Mouse (Mus musculus) liver, embryonic 11.5 days (tissue): ENCODE data around the gene Dnhd1. TPM values are rescaled to one million over a fixed set of nuclear protein-coding genes. Genes with fewer than 3 reads are reported as not detected.
"Not testable (repeated sequence)": the region's sequence is repeated elsewhere in the genome, so short reads cannot be mapped to it uniquely, and the experiment has no call there.

Experiments
- ATAC-seq: fragments of 200-750 bp; cut with Nextera tagmentation; replicated peaks from 2 replicates; pipeline ENCODE4 v1.8.0; 2017; ENCODE audit warnings: moderate number of reproducible peaks, mild to moderate bottlenecking, moderate TSS enrichment, moderate library complexity; ENCODE audit not compliant: low FRiP score
- DNase-seq: peaks from one replicate; pipeline ENCODE4 v3.0.0-alpha.2; 2017; ENCODE audit warnings: low spot score
- H3K27ac ChIP-seq: fragments of 300-500 bp; sonication (generic); 2 replicates; pipeline ENCODE4 v1.5.1; 2014; ENCODE audit warnings: mild to moderate bottlenecking, low read depth, low read length, control low read depth
- H3K27me3 ChIP-seq: fragments of 300-500 bp; sonication (generic); replicated peaks from 2 replicates; pipeline ENCODE4 v1.6.1; 2014; ENCODE audit warnings: low read length, mixed read lengths; ENCODE audit not compliant: control insufficient read depth, insufficient read depth
- H3K36me3 ChIP-seq: fragments of 300-500 bp; sonication (generic); 2 replicates; pipeline ENCODE4 v1.6.1; 2014; ENCODE audit warnings: mild to moderate bottlenecking, low read length, moderate library complexity, mixed read lengths; ENCODE audit not compliant: control insufficient read depth, insufficient read depth
- H3K4me1 ChIP-seq: fragments of 300-500 bp; sonication (generic); replicated peaks from 2 replicates; pipeline ENCODE4 v1.6.1; 2014; ENCODE audit warnings: low read length, mixed read lengths; ENCODE audit not compliant: control insufficient read depth, insufficient read depth
- H3K4me2 ChIP-seq: fragments of 300-500 bp; sonication (generic); 2 replicates; pipeline ENCODE4 v1.6.1; 2014; ENCODE audit warnings: mild to moderate bottlenecking, control low read depth, moderate library complexity
- H3K4me3 ChIP-seq: fragments of 300-500 bp; sonication (generic); 2 replicates; pipeline ENCODE4 v1.5.1; 2014; ENCODE audit warnings: low read depth, low read length, control low read depth
- H3K9ac ChIP-seq: fragments of 300-500 bp; sonication (generic); 2 replicates; pipeline ENCODE4 v1.6.1; 2014; ENCODE audit warnings: low read depth, low read length, control low read depth
- H3K9me3 ChIP-seq: fragments of 300-500 bp; sonication (generic); 2 replicates; pipeline ENCODE4 v1.6.1; 2016; ENCODE audit warnings: low read length, inconsistent platforms, mixed read lengths; ENCODE audit not compliant: control insufficient read depth
- WGBS: fragments of 180-500 bp; shearing (Covaris S2); extraction: QIAGEN DNeasy Blood & Tissue Kit; methylation state at CpG from one replicate; pipeline ENCODE4 v1.1.7; 2014; 5-methylcytosine and 5-hydroxymethylcytosine counted together
- polyA plus RNA-seq: library from polyadenylated mRNA; unstranded; fragments of >200 nt; fragmentation: Nextera tagmentation; extraction: Ambion mirVana; gene quantifications from 2 replicates; pipeline ENCODE4 v1.2.1, GENCODE M21; 2014

The Dnhd1 gene
- polyA plus RNA-seq, 1 experiment from 2014 or later, result 0.30 TPM

- 84% methylated on average over 6 of the region's 6 CpGs for WGBS
Measured at GRCm38 (mm10) chr7:105728701-105729428, 78.2 kb downstream of the Dnhd1 start.

GRCm38 (mm10) chr7:105733836-105734235 lies 83.2 kb downstream of the Dnhd1 start:
- Histone ChIP-seq H3K9ac (no peak overlapping the region), H3K27ac (no peak overlapping the region), H3K36me3 (peaks cover 29% of the 10 kb centered on the region), H3K4me3 (no peak overlapping the region), H3K4me2 (no peak overlapping the region), H3K27me3 (no peaks in the 10 kb centered on the region), H3K4me1 (peaks cover 14% of the 10 kb centered on the region), H3K9me3 (no peaks in the 10 kb centered on the region)
- DNase-seq (peak; percentile 26), ATAC-seq (no peak)
- WGBS, result 92% methylated on average over 11 of the region's 11 CpGs

More at GRCm38 (mm10) chr7:105728701-105729428, 78.2 kb downstream of the Dnhd1 start:
- H3K36me3 ChIP-seq, result peaks cover 24% of the 10 kb centered on the region
- H3K4me3 ChIP-seq, result no peak overlapping the region
- H3K27ac ChIP-seq, result no peak overlapping the region
- no peak for ATAC-seq
- no peak overlapping the region for H3K4me2 ChIP-seq
- no peaks in the 10 kb centered on the region for H3K9me3 ChIP-seq
- no peaks in the 10 kb centered on the region for H3K4me1 ChIP-seq
- H3K27me3 ChIP-seq, result no peaks in the 10 kb centered on the region
- H3K9ac ChIP-seq, result no peak overlapping the region
- DNase-seq, result no peak

GRCm38 (mm10) chr7:105734826-105735225 lies 84.2 kb downstream of the Dnhd1 start:
- WGBS, result 87% methylated on average over 8 of the region's 8 CpGs
- H3K4me1 ChIP-seq, result peaks cover 22% of the 10 kb centered on the region
- no peaks in the 10 kb centered on the region for H3K27me3 ChIP-seq
- ATAC-seq (no peak), DNase-seq (peak; percentile 20)
- peak overlapping the region; percentile 87 for H3K4me2 ChIP-seq
- H3K9ac ChIP-seq, result 0 out of 2 replicates have a peak overlapping the region, but pooled peaks have one; percentile 35
- H3K36me3 ChIP-seq, result peaks cover 26% of the 10 kb centered on the region
- no peak overlapping the region for H3K27ac ChIP-seq
- H3K9me3 ChIP-seq, result no peaks in the 10 kb centered on the region
- no peak overlapping the region for H3K4me3 ChIP-seq

- H3K27me3 ChIP-seq, H3K9me3 ChIP-seq, H3K27ac ChIP-seq, ATAC-seq: not testable (repeated sequence)
- H3K4me3 ChIP-seq, result peak overlapping the region; percentile 92
- H3K9ac ChIP-seq, result peak overlapping the region; percentile 96
- 52% methylated on average over 4 of the region's 4 CpGs for WGBS
- peaks cover 22% of the 10 kb centered on the region for H3K4me1 ChIP-seq
- H3K4me2 ChIP-seq, result peak overlapping the region; percentile 87
- DNase-seq, result peak; percentile 28
- peaks cover 29% of the 10 kb centered on the region for H3K36me3 ChIP-seq
Measured at GRCm38 (mm10) chr7:105735464-105735863, 84.8 kb downstream of the Dnhd1 start.

GRCm38 (mm10) chr7:105736264-105736901 lies 85.8 kb downstream of the Dnhd1 start, which contains the start of gene Ilk:
Gene Ilk (plus strand): TSS chr7:105736592.
- Histone ChIP-seq H3K9ac (peak within 1 kb of the TSS; percentile 96), H3K27ac (peak within 1 kb of the TSS; percentile 89), H3K4me3 (peak within 1 kb of the TSS; percentile 92), H3K4me1 (peaks cover 22% of the 10 kb centered on the region), H3K27me3 (no peaks in the 10 kb centered on the region), H3K9me3 (no peaks in the 10 kb centered on the region), H3K36me3 (peaks cover 34% of the 10 kb centered on the region), H3K4me2 (peak within 1 kb of the TSS; percentile 87)
- ATAC-seq, result peak; percentile 97
- peak; percentile 87 for DNase-seq
- WGBS, result under 1% methylated on average over 59 of the region's 62 CpGs

GRCm38 (mm10) chr7:105736911-105737521 lies 86.4 kb downstream of the Dnhd1 start, which contains the start of gene Rrp8:
Gene Rrp8 (minus strand): TSS chr7:105737385.
- ATAC-seq (peak; percentile 6), DNase-seq (no peak)
- peak within 1 kb of the TSS; percentile 87 for H3K4me2 ChIP-seq
- peak within 1 kb of the TSS; percentile 92 for H3K4me3 ChIP-seq
- no peaks in the 10 kb centered on the region for H3K9me3 ChIP-seq
- peak within 1 kb of the TSS; percentile 96 for H3K9ac ChIP-seq
- H3K27ac ChIP-seq, result peak within 1 kb of the TSS; percentile 89
- WGBS, result under 1% methylated on average over 30 of the region's 30 CpGs
- H3K36me3 ChIP-seq, result peaks cover 33% of the 10 kb centered on the region
- H3K4me1 ChIP-seq, result peaks cover 22% of the 10 kb centered on the region
- H3K27me3 ChIP-seq, result no peaks in the 10 kb centered on the region

GRCm38 (mm10) chr7:105737648-105738047 lies 87.0 kb downstream of the Dnhd1 start:
- Histone ChIP-seq H3K4me2 (peak overlapping the region; percentile 87), H3K36me3 (peaks cover 35% of the 10 kb centered on the region), H3K9me3 (no peaks in the 10 kb centered on the region), H3K9ac (peak overlapping the region; percentile 96), H3K27me3 (no peaks in the 10 kb centered on the region), H3K27ac (peak overlapping the region; percentile 89; the same call in 1 of the 2 replicates), H3K4me3 (peak overlapping the region; percentile 92), H3K4me1 (peaks cover 22% of the 10 kb centered on the region)
- WGBS, result 23% methylated on average over 3 of the region's 3 CpGs
- ATAC-seq (no peak), DNase-seq (no peak)

GRCm38 (mm10) chr7:105738286-105738685 lies 87.7 kb downstream of the Dnhd1 start:
- ATAC-seq (no peak), DNase-seq (peak; percentile 27)
- 43% methylated on average over 2 of the region's 2 CpGs for WGBS
- H3K9me3 ChIP-seq, result no peaks in the 10 kb centered on the region
- peak overlapping the region; percentile 79 for H3K27ac ChIP-seq
- H3K4me3 ChIP-seq, result peak overlapping the region; percentile 92
- peaks cover 26% of the 10 kb centered on the region for H3K4me1 ChIP-seq
- H3K36me3 ChIP-seq, result peaks cover 34% of the 10 kb centered on the region
- H3K9ac ChIP-seq, result 0 out of 2 replicates have a peak overlapping the region, but pooled peaks have one; percentile 30
- no peaks in the 10 kb centered on the region for H3K27me3 ChIP-seq
- peak overlapping the region; percentile 87 for H3K4me2 ChIP-seq
